Mouse (Mus musculus): Measurements from ENCODE around the gene Vars2. TPM values are rescaled to one million over a fixed set of nuclear protein-coding genes. Genes with fewer than 3 reads are reported as not detected.

Gene Vars2
- polyA plus RNA-seq, 1 experiment from 2014 or later: 7.7 TPM

DNA sequence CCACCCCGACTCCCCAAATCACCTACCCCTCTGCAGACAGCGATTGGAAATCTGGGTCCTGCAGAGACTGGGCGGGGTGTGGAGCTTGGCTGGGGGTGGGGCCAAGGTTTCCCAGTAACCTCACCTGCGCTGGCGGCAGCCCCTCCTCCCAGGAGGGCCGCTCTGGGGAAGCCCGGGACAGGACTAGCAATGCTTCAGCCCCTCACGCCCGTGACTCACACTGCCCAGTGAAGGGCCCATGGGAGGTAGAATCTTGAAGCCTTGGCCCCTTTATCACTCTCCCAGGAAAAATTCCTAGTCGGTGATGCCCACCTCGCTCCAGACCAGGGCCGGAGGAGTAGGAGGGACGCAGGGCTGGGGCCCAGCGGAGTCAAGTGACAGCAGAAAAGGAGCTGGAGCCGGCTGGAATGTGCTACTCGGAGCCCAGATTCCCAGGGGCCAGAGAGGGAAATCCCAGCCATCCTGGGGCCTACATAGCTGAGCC is 34.6 kb upstream of the Vars2 start:
- H3K4me1 ChIP-seq (replicated peaks): peaks cover 31% of the 10 kb centered on the region
- ATAC-seq (ENCODE audit: low read depth) (no peak), DNase-seq (no peak)
- H3K9ac ChIP-seq: no peak overlapping the region
- H3K36me3 ChIP-seq: no peaks in the 10 kb centered on the region
- peak overlapping the region; percentile 6; the same call in 1 of the 2 replicates for H3K4me3 ChIP-seq (replicated peaks)
- 15% methylated on average over 16 of the region's 16 CpGs for WGBS (ENCODE audit: insufficient replicate concordance)
- H3K4me2 ChIP-seq: peak overlapping the region; percentile 70
- H3K27me3 ChIP-seq: peaks cover 96% of the 10 kb centered on the region
- H3K9me3 ChIP-seq (replicated peaks): no peaks in the 10 kb centered on the region
- H3K27ac ChIP-seq: peak overlapping the region; percentile 18; the same call in 1 of the 2 replicates

DNA sequence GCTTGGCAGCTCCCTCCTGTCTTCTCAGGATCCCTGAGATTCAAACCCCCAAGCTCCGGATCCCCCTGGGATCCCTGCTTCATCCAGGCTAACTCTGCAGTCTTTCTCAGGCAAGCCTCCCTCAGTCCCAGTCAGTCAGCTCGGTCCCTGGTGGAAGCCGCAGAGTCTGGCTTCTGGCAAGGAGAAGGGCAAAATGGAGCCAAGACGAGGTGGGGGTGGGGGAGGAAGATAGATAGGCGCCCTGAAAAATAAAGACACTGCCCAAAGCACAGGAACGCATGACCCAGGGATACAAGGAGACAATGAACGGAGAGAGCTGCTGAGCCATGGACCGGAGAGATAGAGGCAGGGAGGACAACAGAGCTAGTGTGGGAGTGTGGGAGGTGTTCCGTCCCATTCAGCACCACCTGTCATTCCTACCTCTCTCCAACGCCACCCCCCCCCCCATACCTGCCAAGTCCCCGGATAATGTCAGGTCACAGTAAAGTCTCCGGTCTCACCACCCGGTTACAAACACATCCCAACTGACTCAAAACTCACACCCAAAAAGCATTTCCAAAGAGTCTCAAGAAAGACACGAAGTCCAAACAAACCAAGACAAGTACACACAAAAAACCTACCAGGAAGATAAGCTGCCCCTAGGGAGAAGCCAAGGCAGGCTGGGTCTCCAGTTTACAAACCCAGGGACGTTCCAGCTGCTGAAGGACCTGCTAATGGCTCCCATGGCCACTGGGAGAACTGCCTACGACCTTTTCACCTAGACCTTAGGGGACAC is 34.0 kb upstream of the Vars2 start:
- WGBS (ENCODE audit: insufficient replicate concordance): 4% methylated on average over 16 of the region's 16 CpGs
- Histone ChIP-seq H3K4me1 (replicated peaks) (peaks cover 31% of the 10 kb centered on the region), H3K4me3 (replicated peaks) (peak overlapping the region; percentile 55), H3K36me3 (no peaks in the 10 kb centered on the region), H3K9me3 (replicated peaks) (no peaks in the 10 kb centered on the region), H3K4me2 (peak overlapping the region; percentile 70), H3K27ac (peak overlapping the region; percentile 55), H3K9ac (peak overlapping the region; percentile 45; the same call in 1 of the 2 replicates), H3K27me3 (peaks cover 95% of the 10 kb centered on the region)
- DNase-seq (no peak), ATAC-seq (ENCODE audit: low read depth) (no peak)

DNA sequence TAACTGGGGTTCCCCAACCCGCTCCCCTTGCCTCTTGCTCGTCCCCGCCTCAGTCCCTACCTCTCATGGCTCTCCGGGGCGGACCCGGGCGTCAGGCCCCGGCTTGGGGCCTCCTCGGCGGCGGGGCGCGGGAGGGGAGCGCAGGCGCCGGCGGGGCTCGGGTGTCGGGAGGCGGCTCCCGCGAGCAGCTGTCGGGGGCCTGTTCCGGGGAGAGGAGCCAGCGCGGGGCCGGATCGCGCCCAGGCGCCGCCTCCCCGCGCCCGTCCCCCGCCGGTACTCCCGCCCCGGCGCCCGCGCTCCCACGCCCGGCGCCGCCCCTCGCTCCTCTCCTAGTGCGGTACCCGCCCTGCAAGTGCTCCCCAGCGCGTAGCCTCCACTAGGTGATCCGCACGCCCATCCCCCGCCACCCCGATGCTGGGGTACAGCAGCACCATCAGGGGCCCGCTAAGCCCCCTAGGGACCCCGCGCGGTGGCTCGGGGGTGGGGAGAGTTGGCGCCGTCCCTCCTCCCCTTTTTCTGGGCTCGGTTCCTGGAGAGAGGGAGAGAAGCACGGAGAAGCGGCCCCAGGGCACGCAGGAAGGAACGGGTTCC is 33.1 kb upstream of the Vars2 start:
- Histone ChIP-seq H3K36me3 (no peaks in the 10 kb centered on the region), H3K4me1 (replicated peaks) (peaks cover 28% of the 10 kb centered on the region), H3K27ac (peak overlapping the region; percentile 55), H3K4me3 (replicated peaks) (peak overlapping the region; percentile 55), H3K9ac (peak overlapping the region; percentile 53), H3K27me3 (peaks cover 91% of the 10 kb centered on the region), H3K9me3 (replicated peaks) (no peaks in the 10 kb centered on the region), H3K4me2 (peak overlapping the region; percentile 70)
- under 1% methylated on average over 51 of the region's 66 CpGs for WGBS (ENCODE audit: insufficient replicate concordance)
- DNase-seq (no peak), ATAC-seq (ENCODE audit: low read depth) (peak; percentile 50)

DNA sequence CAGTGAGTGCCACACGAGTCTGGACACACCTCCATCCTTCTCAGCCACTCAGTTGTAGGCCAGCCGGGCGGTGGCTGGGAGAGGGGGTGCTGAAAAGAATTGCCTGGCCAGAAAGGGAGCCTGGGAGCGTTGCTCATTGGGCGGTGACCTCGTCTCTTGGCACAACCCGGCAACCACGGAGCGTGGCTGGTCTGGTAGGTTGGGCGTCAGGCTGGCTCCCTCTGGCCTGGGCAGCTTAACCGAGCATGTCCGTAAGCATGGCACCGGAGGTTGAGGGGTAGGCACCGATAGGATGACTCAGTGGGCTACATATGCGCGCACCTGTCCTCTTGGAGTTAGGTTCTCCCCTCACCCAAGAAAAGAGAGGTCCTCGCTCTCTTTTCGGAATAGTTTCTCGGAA is 32.5 kb upstream of the Vars2 start:
- H3K4me2 ChIP-seq: peak overlapping the region; percentile 70
- ATAC-seq (ENCODE audit: low read depth) (no peak), DNase-seq (no peak)
- H3K27me3 ChIP-seq: peaks cover 86% of the 10 kb centered on the region
- WGBS (ENCODE audit: insufficient replicate concordance): 7% methylated on average over 19 of the region's 19 CpGs
- H3K27ac ChIP-seq: no peak overlapping the region
- H3K4me1 ChIP-seq (replicated peaks): peaks cover 26% of the 10 kb centered on the region
- H3K9me3 ChIP-seq (replicated peaks): 0 out of 2 replicates have a peak, but pooled peaks cover 3% of the 10 kb centered on the region
- peak overlapping the region; percentile 53 for H3K9ac ChIP-seq
- H3K4me3 ChIP-seq (replicated peaks): peak overlapping the region; percentile 55
- H3K36me3 ChIP-seq: no peaks in the 10 kb centered on the region

DNA sequence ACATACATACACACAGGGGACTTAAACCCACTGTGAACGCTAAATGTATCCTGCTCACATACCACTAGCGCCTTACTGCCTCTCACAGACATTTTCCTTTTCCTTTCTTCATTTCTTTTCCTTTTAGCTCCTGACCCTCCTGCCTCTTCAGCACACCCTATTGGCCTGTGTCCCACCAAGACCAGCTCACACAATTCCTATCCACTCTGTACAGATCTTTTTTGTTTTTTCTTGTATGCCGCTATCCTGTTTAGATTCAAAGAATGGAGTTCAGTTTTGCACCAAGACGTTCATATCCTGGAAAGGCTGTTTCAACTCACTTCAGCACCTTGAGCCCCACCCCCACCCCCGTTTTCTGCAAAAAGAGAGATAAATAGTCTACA is 31.1 kb upstream of the Vars2 start:
- H3K9me3 ChIP-seq (replicated peaks): 0 out of 2 replicates have a peak, but pooled peaks cover 3% of the 10 kb centered on the region
- ATAC-seq (ENCODE audit: low read depth): no peak
- H3K27ac ChIP-seq: no peak overlapping the region
- 29% methylated on average over 5 of the region's 5 CpGs for WGBS (ENCODE audit: insufficient replicate concordance)
- no peak overlapping the region for H3K4me2 ChIP-seq
- peaks cover 15% of the 10 kb centered on the region for H3K4me1 ChIP-seq (replicated peaks)
- H3K27me3 ChIP-seq: peaks cover 72% of the 10 kb centered on the region
- H3K9ac ChIP-seq: no peak overlapping the region
- DNase-seq: no peak
- H3K36me3 ChIP-seq: no peaks in the 10 kb centered on the region
- no peak overlapping the region for H3K4me3 ChIP-seq (replicated peaks)

DNA sequence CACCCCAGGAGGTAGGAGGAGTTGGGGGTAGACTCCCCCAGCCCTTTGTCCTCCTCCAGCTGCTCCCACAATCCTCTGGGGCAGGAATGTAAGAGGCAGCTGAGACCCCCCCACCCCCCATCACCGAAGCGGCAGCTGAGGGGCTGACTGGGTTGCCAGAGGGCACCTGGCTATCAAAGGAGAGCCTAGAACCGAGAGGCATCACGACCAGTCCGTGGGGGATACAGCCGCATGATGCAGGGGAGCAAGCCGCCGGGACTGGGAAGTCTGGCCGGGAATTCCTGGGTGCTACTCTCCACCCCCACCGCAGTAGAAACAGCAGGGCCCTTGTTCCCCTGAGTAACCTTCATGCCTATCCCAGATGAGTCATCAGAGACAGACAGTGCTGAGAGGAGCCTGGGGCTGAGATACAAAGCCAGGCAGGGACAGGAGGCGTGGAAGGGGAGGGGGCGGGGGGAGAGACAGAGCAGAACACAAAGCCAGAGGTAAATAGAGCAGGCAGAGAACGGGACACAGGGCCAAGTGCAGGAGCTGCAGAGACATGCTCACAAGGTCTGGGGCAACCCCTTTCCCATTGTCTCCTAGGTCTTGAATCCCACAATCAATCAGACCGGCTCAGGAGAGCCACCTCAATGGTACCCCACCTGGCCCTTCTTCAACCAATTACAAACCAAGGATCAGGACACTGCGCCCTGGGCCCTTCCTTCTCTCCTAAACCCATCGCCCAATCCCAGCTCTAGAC is 30.5 kb upstream of the Vars2 start:
- DNase-seq (no peak), ATAC-seq (ENCODE audit: low read depth) (no peak)
- Histone ChIP-seq H3K4me3 (replicated peaks) (no peak overlapping the region), H3K27me3 (peaks cover 68% of the 10 kb centered on the region), H3K27ac (no peak overlapping the region), H3K4me1 (replicated peaks) (peaks cover 15% of the 10 kb centered on the region), H3K4me2 (peak overlapping the region; percentile 17; the same call in 1 of the 2 replicates), H3K36me3 (no peaks in the 10 kb centered on the region), H3K9ac (no peak overlapping the region), H3K9me3 (replicated peaks) (0 out of 2 replicates have a peak, but pooled peaks cover 3% of the 10 kb centered on the region)
- 9% methylated on average over 16 of the region's 16 CpGs for whole genome bisulfite sequencing (ENCODE audit: insufficient replicate concordance)

GRCm38 (mm10) chr17:35697429-35697758 is 30.0 kb upstream of the Vars2 start:
- Histone ChIP-seq H3K4me1 (replicated peaks) (peaks cover 15% of the 10 kb centered on the region), H3K4me2 (no peak overlapping the region), H3K36me3 (no peaks in the 10 kb centered on the region), H3K4me3 (replicated peaks) (no peak overlapping the region), H3K27ac (no peak overlapping the region), H3K9ac (no peak overlapping the region), H3K27me3 (peaks cover 63% of the 10 kb centered on the region), H3K9me3 (replicated peaks) (0 out of 2 replicates have a peak, but pooled peaks cover 3% of the 10 kb centered on the region)
- DNase-seq (no peak), ATAC-seq (ENCODE audit: low read depth) (no peak)
- WGBS (ENCODE audit: insufficient replicate concordance): 23% methylated on average over 1 of the region's 1 CpGs

DNA sequence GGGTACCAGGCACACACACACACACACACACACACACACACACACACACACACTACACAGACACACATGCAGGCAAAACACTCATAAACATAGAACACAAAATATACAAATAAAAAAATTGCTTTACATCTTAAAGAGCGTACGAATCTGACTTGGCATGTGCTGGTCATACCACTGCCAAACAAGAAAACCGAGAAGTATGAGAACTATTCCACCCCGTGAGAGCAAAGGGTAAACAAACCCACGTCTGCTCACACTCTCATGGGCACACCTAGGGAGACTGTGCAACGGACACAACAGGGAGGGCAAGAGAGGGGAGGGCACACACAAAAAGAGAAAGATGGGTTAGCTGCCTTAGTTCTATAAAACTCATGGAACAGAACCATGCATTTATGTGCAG is 29.3 kb upstream of the Vars2 start:
- 0 out of 2 replicates have a peak, but pooled peaks cover 3% of the 10 kb centered on the region for H3K9me3 ChIP-seq (replicated peaks)
- H3K27me3 ChIP-seq: peaks cover 56% of the 10 kb centered on the region
- 54% methylated on average over 6 of the region's 6 CpGs for WGBS (ENCODE audit: insufficient replicate concordance)
- no peak overlapping the region for H3K9ac ChIP-seq
- H3K4me3 ChIP-seq (replicated peaks): no peak overlapping the region
- no peak overlapping the region for H3K27ac ChIP-seq
- no peaks in the 10 kb centered on the region for H3K36me3 ChIP-seq
- H3K4me2 ChIP-seq: no peak overlapping the region
- ATAC-seq (ENCODE audit: low read depth) (no peak), DNase-seq (no peak)
- H3K4me1 ChIP-seq (replicated peaks): peaks cover 15% of the 10 kb centered on the region

DNA sequence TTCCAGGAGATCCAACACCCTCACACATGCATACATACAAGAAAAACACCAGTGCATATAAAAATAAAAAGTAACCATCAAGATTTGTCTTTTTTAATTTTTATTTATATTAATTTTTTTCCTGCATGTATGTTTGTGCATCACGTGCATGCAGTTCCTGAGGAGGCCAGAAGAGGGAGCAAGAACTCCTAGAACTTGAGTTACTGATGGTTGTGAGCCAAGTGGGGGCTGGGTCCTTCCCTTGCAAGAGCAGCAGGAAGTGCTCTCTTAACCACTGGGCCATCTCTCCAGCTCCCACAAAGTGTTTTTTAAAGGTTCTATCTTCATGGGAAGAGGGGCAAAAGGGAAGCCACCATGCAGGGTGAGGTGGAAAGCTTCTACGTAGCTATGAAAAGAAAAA is 27.9 kb upstream of the Vars2 start:
- H3K27me3 ChIP-seq: peaks cover 42% of the 10 kb centered on the region
- 0 out of 2 replicates have a peak, but pooled peaks cover 3% of the 10 kb centered on the region for H3K9me3 ChIP-seq (replicated peaks)
- H3K27ac ChIP-seq: no peak overlapping the region
- 83% methylated on average over 2 of the region's 2 CpGs for WGBS (ENCODE audit: insufficient replicate concordance)
- H3K4me1 ChIP-seq (replicated peaks): peaks cover 6% of the 10 kb centered on the region
- no peak for DNase-seq
- no peak for ATAC-seq (ENCODE audit: low read depth)
- H3K9ac ChIP-seq: no peak overlapping the region
- H3K4me2 ChIP-seq: no peak overlapping the region
- no peak overlapping the region for H3K4me3 ChIP-seq (replicated peaks)
- H3K36me3 ChIP-seq: no peaks in the 10 kb centered on the region

- Histone ChIP-seq H3K4me2 (no peak overlapping the region), H3K4me1 (replicated peaks) (no peaks in the 10 kb centered on the region; the same call in 1 of the 2 replicates), H3K4me3 (replicated peaks) (no peak overlapping the region), H3K27me3 (peaks cover 28% of the 10 kb centered on the region), H3K9me3 (replicated peaks) (0 out of 2 replicates have a peak, but pooled peaks cover 3% of the 10 kb centered on the region), H3K27ac (no peak overlapping the region), H3K9ac (no peak overlapping the region), H3K36me3 (no peaks in the 10 kb centered on the region)
- no peak for ATAC-seq (ENCODE audit: low read depth)
- WGBS (ENCODE audit: insufficient replicate concordance): 73% methylated on average over 5 of the region's 5 CpGs
- no peak for DNase-seq
Observed at GRCm38 (mm10) chr17:35693906-35694305, 26.5 kb upstream of the Vars2 start.

DNA sequence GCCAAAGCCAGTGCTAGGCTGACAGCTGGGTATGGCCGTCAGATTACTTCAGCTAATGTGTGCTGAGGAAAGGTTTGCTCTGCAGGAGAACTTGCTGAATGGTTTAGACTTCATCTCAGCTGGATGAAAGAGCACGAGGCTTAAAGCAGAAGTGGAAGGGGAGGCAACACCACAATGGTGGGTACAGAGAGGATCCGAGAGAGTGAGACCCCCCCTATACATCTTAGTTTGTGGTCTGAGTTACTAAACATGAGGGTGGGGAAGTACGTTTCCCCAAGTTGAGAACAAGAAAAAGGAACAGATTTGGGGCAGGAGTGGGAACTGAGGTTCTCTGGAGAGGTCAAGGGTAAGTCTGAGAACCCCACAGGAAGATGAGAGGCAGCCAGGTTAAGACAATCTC is 25.0 kb upstream of the Vars2 start:
- no peak for ATAC-seq (ENCODE audit: low read depth)
- WGBS (ENCODE audit: insufficient replicate concordance): 30% methylated on average over 4 of the region's 4 CpGs
- DNase-seq: no peak
- no peak overlapping the region for H3K4me3 ChIP-seq (replicated peaks)
- no peak overlapping the region for H3K9ac ChIP-seq
- H3K9me3 ChIP-seq (replicated peaks): 0 out of 2 replicates have a peak, but pooled peaks cover 3% of the 10 kb centered on the region
- H3K4me2 ChIP-seq: no peak overlapping the region
- no peaks in the 10 kb centered on the region for H3K4me1 ChIP-seq (replicated peaks)
- no peaks in the 10 kb centered on the region for H3K36me3 ChIP-seq
- no peak overlapping the region for H3K27ac ChIP-seq
- H3K27me3 ChIP-seq: peaks cover 12% of the 10 kb centered on the region
